Mouse (Mus musculus) olfactory bulb, adult 2 months (tissue): ENCODE results near the gene Fcer1g.

ENCODE experiments used
- CTCF ChIP-seq: fragments of 200-500 bp; IDR thresholded peaks from 2 replicates; pipeline ENCODE4 v1.5.1; 2012; ENCODE audit warnings: low read depth, mild to moderate bottlenecking, low read length, moderate library complexity; ENCODE audit not compliant: insufficient read depth
- POLR2A ChIP-seq: fragments of 200-500 bp; IDR thresholded peaks from 2 replicates; pipeline ENCODE4 v1.6.1; 2012; ENCODE audit warnings: mild to moderate bottlenecking, low read depth, low read length, moderate library complexity; ENCODE audit not compliant: insufficient read depth

- no peak for TF ChIP-seq CTCF
- peak; percentile 18; the same call in 1 of the 2 replicates for TF ChIP-seq POLR2A
These were observed 46.9 kb upstream of the Fcer1g start, which contains the start of gene Ppox for GRCm38 (mm10) chr1:171280916-171281527.
